Mouse (Mus musculus): ENCODE measurements at regions not wholly inside any gene's neighbourhood (a gene's known extent, or its start where the extent isn't known, plus 50 kb on each side); places are given as distances from the start of the nearest gene placed in this dataset.

GRCm38 (mm10) chr13:32418655-32419054, 80.1 kb upstream of the Gmds start:
- TF ChIP-seq CTCF (IDR thresholded peaks at IDR 0.05; ENCODE audit: low read depth, low read length) (no peak), POLR2A (IDR thresholded peaks at IDR 0.05; ENCODE audit: extremely low read depth, insufficient read depth, low read length) (no peak)
